Mouse (Mus musculus) lung, postnatal 10 days (tissue): ENCODE data around the gene Rfc4.
"Not testable (repeated sequence)": the region's sequence is repeated elsewhere in the genome, so short reads cannot be mapped to it uniquely, and the experiment has no call there.

Experiments
- DNase-seq: peaks from one replicate; pipeline ENCODE4 v3.0.0; 2021

Rfc4 gene

DNA sequence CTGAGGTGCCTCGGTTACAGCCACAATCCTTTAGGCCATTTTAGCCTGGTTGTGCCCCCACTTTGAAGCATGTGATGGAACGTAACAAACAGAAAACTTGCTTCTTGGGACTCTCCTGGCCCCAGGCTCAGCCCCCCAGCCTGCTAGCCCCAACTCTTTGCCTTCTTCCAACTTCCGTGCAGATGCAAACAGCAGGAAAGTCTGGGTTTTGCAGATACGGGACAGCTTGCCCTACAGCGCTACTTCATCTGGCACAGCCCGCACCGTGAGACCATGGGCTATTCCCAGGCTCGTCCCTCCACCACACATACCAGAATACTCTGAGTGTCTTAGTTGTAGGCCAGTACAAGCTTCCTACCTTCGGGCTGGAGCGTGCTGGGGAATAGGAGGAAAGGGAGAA, 26.9 kb downstream of the Rfc4 start:
- DNase-seq: no peak

DNA sequence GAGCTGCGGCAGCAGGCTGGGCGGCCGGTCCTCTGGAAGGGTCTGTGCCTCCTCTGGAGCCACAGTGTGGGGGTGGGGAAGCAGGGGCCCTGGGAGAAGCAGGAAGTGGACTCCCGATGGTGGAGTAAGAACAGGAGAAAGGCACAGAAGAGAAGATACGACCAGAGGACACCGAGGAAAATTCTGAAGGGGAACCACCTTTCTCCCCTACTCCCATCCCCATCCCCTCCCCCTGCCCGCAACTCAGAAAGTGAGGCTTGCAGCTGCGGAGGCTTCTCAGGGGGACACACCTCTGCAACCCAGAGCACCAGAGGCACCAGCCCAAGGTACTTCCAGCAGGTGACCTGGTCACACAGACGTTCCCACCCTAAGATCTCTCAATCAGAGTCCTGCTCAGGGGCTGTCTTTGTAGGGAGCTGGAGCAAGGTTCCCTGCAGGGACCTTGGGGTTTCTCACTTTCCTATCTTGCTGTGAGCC, 27.4 kb downstream of the Rfc4 start:
- peak; percentile 68 for DNase-seq

DNA sequence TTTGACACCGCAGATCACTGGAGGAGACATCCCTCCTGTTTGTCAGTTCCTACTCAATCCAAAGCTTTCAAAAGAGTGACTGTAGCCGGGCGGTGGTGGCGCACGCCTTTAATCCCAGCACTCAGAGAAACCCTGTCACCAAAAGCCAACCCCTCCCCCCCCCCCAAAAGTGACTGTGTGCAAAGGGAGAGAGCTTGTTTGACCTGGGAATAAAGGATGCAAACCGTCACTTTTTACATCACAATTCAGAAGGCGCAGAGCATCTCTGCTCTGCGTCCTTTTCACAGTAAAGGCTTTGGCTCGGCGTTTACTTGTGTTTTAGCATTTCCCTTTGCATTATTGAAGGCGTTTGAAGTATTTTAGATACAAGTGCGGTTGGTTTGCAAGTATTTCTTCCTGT, 27.9 kb downstream of the Rfc4 start:
- DNase-seq: no peak

- DNase-seq: not testable (repeated sequence)
Measured at GRCm38 (mm10) chr16:23098105-23098452, 29.5 kb downstream of the Rfc4 start.

DNA sequence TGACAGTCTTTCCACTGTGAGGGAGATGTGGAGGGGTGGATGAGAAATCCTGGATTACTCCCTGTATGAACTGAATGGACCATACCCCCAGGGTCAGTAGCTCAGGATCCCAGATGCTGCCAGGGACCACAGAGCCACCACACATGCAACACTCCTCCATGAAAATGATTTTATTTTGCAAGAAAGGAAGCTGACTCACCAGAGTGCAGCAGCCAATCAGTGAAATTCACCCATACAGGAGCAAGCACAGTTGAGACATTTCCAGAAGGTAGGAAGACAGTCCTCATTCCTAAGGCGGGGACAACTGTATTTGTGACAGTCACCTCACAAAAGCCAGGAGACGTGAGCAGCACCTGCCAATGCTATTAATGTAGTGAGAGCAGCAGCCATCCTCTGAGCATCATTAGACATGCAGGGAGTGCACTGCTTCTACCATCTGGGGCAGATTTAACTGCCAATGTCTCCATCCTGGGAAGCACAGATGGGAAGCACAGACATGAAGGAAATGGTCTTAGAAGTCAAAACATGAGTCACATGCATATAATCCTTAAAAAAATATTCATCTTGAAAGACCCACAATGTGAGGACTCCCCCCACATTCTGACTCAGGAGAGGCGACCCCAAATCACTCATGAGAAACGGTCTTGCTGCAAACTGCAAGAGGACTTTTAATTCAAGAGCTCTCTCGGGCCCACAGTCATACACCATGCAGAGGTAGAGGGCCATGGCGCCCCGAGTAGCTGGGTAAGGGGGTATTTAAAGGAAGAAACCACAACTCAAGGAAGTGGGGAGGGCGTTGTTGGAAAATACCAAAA, 30.0 kb downstream of the Rfc4 start:
- not testable (repeated sequence) for DNase-seq

GRCm38 (mm10) chr16:23096886-23097285, 30.7 kb downstream of the Rfc4 start:
- not testable (repeated sequence) for DNase-seq

- not testable (repeated sequence) for DNase-seq
Measured at GRCm38 (mm10) chr16:23095581-23095980, 32.0 kb downstream of the Rfc4 start.

- DNase-seq: no peak
Measured at GRCm38 (mm10) chr16:23094136-23094535, 33.4 kb downstream of the Rfc4 start.

GRCm38 (mm10) chr16:23093321-23093953, 34.1 kb downstream of the Rfc4 start:
- no peak for DNase-seq

GRCm38 (mm10) chr16:23091345-23091744, 36.2 kb downstream of the Rfc4 start:
- not testable (repeated sequence) for DNase-seq

DNA sequence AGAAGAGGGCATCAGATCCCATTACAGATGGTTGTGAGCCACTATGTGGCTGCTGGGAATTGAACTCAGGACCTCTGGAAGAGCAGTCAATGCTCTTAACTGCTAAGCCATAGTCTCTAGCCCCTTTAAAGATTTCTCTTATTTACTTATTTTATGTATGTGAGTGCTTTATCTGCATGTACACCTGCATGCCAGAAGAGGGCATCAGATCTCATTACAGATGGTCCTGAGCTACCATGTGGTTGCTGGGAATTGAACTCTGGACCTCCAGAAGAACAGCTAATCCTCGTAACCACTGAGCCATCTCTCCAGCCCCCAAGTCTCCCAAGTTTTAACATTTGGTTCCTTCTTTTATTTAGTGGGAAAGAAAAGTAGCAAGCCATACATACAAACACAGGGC, 39.0 kb downstream of the Rfc4 start:
- not testable (repeated sequence) for DNase-seq

- not testable (repeated sequence) for DNase-seq
Measured at GRCm38 (mm10) chr16:23087712-23088111, 39.8 kb downstream of the Rfc4 start.

- DNase-seq: not testable (repeated sequence)
Measured at GRCm38 (mm10) chr16:23087159-23087558, 40.4 kb downstream of the Rfc4 start.

DNA sequence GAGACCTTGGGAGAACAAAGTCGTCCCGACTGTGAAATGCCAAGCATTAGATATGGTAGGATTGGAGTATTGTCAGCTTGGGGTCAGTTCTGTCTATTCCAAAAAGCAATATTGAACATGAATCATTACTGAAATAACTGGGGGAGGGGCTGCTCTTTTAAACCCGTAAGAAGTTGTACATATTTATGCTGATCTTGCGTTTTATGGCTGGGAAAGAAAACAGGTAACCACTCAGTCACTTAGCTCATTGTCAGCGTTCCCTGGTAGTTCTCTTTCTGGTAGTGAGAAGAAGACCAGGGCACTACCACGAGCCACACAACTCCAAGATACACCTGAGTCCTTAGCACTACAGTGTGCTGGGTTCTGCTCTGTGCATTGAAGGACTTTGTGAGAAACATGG, 50.0 kb downstream of the Rfc4 start:
- DNase-seq: not testable (repeated sequence)
